Mouse (Mus musculus) retina, adult 2 months (tissue): ENCODE measurements around the gene Rassf6.

Source experiments
- DNase-seq: peaks from one replicate; pipeline ENCODE4 v3.0.0-alpha.2; 2012; ENCODE audit warnings: low read depth, low spot score

Rassf6 gene

GRCm38 (mm10) chr5:90571216-90571615, 69.2 kb downstream of the Rassf6 start:
- no peak for DNase-seq

GRCm38 (mm10) chr5:90568338-90568737, 72.1 kb downstream of the Rassf6 start:
- no peak for DNase-seq

GRCm38 (mm10) chr5:90567788-90568187, 72.7 kb downstream of the Rassf6 start:
- DNase-seq, result no peak

- DNase-seq, result no peak
These were observed 75.3 kb downstream of the Rassf6 start for GRCm38 (mm10) chr5:90565205-90565604.

- DNase-seq, result no peak
These were observed 76.3 kb downstream of the Rassf6 start for GRCm38 (mm10) chr5:90564161-90564560.

- no peak for DNase-seq
These were observed 77.6 kb downstream of the Rassf6 start for GRCm38 (mm10) chr5:90562880-90563279.

GRCm38 (mm10) chr5:90561721-90562275, 78.7 kb downstream of the Rassf6 start:
- no peak for DNase-seq

- no peak for DNase-seq
These were observed 79.7 kb downstream of the Rassf6 start, which contains the start of gene 5830473C10Rik for GRCm38 (mm10) chr5:90560743-90561142. 5830473C10Rik (plus strand) TSS chr5:90561107.

- no peak for DNase-seq
These were observed 84.4 kb downstream of the Rassf6 start for GRCm38 (mm10) chr5:90556052-90556451.
